Mouse (Mus musculus) liver, embryonic 14.5 days (tissue): ENCODE measurements around the gene Wasf2.

Source experiments
- CTCF ChIP-seq: IDR thresholded peaks from 2 replicates; pipeline ENCODE4 v1.5.1; 2016; ENCODE audit warnings: antibody characterized with exemption, low read depth, control low read depth
- EP300 ChIP-seq: IDR thresholded peaks from 2 replicates; pipeline ENCODE4 v1.6.1; 2016; ENCODE audit warnings: antibody characterized with exemption, low read depth

- TF ChIP-seq CTCF (no peak), EP300 (no peak)
These were observed 39.1 kb downstream of the Wasf2 start for GRCm38 (mm10) chr4:133169237-133170055.
